Mouse (Mus musculus) midbrain, embryonic 14.5 days (tissue): Measurements from ENCODE around the gene Crybg3. TPM values are rescaled to one million over a fixed set of nuclear protein-coding genes. Genes with fewer than 3 reads are reported as not detected.

ENCODE experiments used
- ATAC-seq: fragments of 200-750 bp; cut with Nextera tagmentation; 2 replicates; pipeline ENCODE4 v1.8.0; 2017; ENCODE audit warnings: moderate number of reproducible peaks, moderate library complexity; ENCODE audit not compliant: low FRiP score, low TSS enrichment
- DNase-seq: peaks from one replicate; pipeline ENCODE4 v3.0.0-alpha.2; 2015
- H3K27ac ChIP-seq: fragments of 300-500 bp; sonication (generic); replicated peaks from 2 replicates; pipeline ENCODE4 v1.5.1; 2014; ENCODE audit warnings: mild to moderate bottlenecking, low read depth, low read length, moderate library complexity
- H3K27me3 ChIP-seq: fragments of 300-500 bp; sonication (generic); 2 replicates; pipeline ENCODE4 v1.6.1; 2014; ENCODE audit warnings: low read length, control low read depth, mixed read lengths; ENCODE audit not compliant: control insufficient read depth, insufficient read depth
- H3K36me3 ChIP-seq: fragments of 300-500 bp; sonication (generic); 2 replicates; pipeline ENCODE4 v1.6.1; 2014; ENCODE audit warnings: low read length, control low read depth; ENCODE audit not compliant: control insufficient read depth, insufficient read depth
- H3K4me1 ChIP-seq: fragments of 300-500 bp; sonication (generic); 2 replicates; pipeline ENCODE4 v1.6.1; 2014; ENCODE audit warnings: mild to moderate bottlenecking, antibody characterized with exemption, low read length, control low read depth; ENCODE audit not compliant: control insufficient read depth, insufficient read depth
- H3K4me2 ChIP-seq: fragments of 300-500 bp; sonication (generic); 2 replicates; pipeline ENCODE4 v1.6.1; 2014; ENCODE audit warnings: mild to moderate bottlenecking, low read length, moderate library complexity
- H3K4me3 ChIP-seq: fragments of 300-500 bp; sonication (generic); replicated peaks from 2 replicates; pipeline ENCODE4 v1.5.1; 2014; ENCODE audit warnings: low read depth, low read length
- H3K9ac ChIP-seq: fragments of 300-500 bp; sonication (generic); replicated peaks from 2 replicates; pipeline ENCODE4 v1.6.1; 2014; ENCODE audit warnings: mild to moderate bottlenecking, low read length, moderate library complexity
- H3K9me3 ChIP-seq: fragments of 300-500 bp; sonication (generic); 2 replicates; pipeline ENCODE4 v1.6.1; 2016; ENCODE audit warnings: low read length, control low read depth, mixed read lengths; ENCODE audit not compliant: control insufficient read depth
- WGBS: fragments of 180-500 bp; shearing (Covaris S2); extraction: QIAGEN DNeasy Blood & Tissue Kit; methylation state at CpG from one replicate; pipeline ENCODE4 v1.1.7; 2014; 5-methylcytosine and 5-hydroxymethylcytosine counted together
- polyA plus RNA-seq: library from polyadenylated mRNA; unstranded; fragments of >200 nt; fragmentation: Nextera tagmentation; extraction: Ambion mirVana; gene quantifications from 2 replicates; pipeline ENCODE4 v1.2.1, GENCODE M21; 2014

The Crybg3 gene
- polyA plus RNA-seq, 1 experiment from 2014 or later, result 3.1 TPM

DNA sequence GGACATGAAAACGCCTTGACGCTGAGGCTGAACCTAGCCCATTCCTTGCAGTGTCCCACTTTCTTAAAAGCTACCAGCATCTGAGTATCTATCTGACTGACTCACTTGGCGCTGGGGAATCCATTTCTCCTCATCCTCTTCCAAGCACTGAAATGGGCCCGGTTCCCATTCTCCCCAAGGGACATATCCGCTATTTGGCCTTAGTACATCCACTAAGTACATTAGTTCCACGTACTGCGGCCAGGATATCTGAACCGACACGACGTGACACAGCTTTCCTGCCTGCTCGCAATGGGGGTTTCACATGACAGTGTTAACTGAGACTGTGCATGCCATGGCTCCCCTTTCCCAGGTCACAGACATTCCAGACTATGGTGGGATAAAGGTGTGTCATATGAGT lies 66.4 kb downstream of the Crybg3 start:
- 85% methylated on average over 11 of the region's 11 CpGs for WGBS

DNA sequence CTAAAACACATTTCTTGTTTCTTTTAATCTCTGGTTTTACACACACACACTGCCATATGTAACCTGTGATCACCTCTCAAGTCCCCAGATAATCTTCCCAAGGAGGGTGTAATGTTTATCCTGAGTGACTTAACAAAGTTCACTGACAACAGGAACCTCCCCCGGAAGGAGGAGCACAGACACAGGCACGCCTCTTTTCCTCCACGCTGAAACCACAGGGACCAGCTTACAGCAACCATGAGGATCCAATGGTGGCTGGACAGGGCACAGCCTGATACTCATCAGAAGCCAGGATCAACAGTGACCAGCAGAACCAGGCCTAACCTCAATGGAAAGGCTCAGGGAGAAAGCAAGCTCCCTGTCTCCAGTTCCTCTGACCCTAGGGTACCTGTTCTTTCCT lies 68.2 kb downstream of the Crybg3 start:
- no peaks in the 10 kb centered on the region for H3K27me3 ChIP-seq
- DNase-seq (no peak), ATAC-seq (no peak)
- H3K36me3 ChIP-seq, result no peaks in the 10 kb centered on the region
- no peaks in the 10 kb centered on the region for H3K4me1 ChIP-seq
- WGBS, result 50% methylated on average over 3 of the region's 3 CpGs
- H3K9me3 ChIP-seq, result no peaks in the 10 kb centered on the region
- H3K27ac ChIP-seq, result no peak overlapping the region
- H3K4me2 ChIP-seq, result no peak overlapping the region
- no peak overlapping the region for H3K9ac ChIP-seq
- H3K4me3 ChIP-seq, result no peak overlapping the region

More for the DNA sequence above, 66.4 kb downstream of the Crybg3 start:
- Histone ChIP-seq H3K4me1 (no peaks in the 10 kb centered on the region), H3K9me3 (no peaks in the 10 kb centered on the region), H3K36me3 (no peaks in the 10 kb centered on the region), H3K4me2 (no peak overlapping the region), H3K27ac (no peak overlapping the region), H3K9ac (no peak overlapping the region), H3K4me3 (no peak overlapping the region), H3K27me3 (no peaks in the 10 kb centered on the region)
- DNase-seq (no peak), ATAC-seq (no peak)

DNA sequence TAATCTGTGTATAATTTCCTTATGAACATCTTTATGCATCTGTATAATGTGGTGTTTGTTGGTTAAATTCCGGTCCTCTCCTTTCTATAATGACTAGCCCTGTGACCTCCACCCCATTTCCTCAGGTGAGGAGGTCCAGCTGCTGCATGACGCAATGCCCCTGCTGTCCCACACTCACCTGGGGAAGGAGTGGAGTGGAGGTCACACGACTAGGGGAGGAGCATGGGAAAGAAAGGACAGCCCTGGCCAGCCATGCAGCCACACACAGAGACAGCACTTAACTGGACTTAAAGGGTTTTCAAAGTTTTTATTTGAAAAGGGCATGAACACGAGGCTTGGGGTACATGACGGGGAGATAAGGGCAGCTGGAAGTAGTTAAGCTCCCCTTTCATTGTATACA lies 69.5 kb downstream of the Crybg3 start:
- no peaks in the 10 kb centered on the region for H3K36me3 ChIP-seq
- no peaks in the 10 kb centered on the region for H3K9me3 ChIP-seq
- 90% methylated on average over 5 of the region's 5 CpGs for WGBS
- ATAC-seq, result no peak
- H3K4me1 ChIP-seq, result no peaks in the 10 kb centered on the region
- DNase-seq, result no peak
- H3K9ac ChIP-seq, result no peak overlapping the region
- no peak overlapping the region for H3K27ac ChIP-seq
- no peak overlapping the region for H3K4me3 ChIP-seq
- H3K27me3 ChIP-seq, result no peaks in the 10 kb centered on the region
- H3K4me2 ChIP-seq, result no peak overlapping the region

DNA sequence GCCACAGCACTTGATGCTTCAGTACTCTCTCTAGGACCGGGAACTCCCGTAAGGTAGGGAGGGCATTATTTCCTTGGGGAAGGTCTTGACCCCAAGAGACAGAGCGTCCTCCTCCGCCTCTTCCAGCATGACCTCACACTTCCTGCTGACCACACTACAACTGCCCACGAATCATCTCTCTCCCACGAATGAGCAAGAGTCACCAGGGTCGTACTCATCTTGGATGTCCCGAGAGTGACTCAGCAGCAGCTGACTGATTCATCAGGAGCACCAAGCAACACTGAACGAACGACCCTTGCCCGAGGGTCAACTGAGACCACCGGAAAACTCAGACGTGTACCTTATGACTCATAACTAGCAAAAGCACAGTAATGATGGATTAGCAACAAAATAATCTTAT lies 71.2 kb downstream of the Crybg3 start:
- ATAC-seq, result no peak
- DNase-seq, result no peak

DNA sequence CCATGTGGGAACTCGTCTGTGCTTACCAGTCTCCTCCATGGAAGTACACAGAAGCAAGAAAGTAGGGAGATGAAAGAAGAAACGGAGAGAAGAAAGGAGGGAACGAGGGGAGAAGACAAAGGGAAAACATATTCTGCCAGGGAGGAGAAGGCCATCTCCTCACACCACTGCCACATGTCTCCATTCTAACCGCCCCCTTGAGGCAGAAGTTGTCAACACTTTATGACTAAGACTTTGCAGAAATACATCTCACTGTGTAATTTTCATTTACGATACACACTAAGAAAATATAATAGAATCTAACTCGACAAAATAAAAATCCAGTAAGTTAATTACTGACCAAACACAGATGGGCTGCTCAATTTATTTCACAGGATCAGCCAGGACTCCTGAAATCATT lies 73.8 kb downstream of the Crybg3 start:
- DNase-seq, result no peak
- Histone ChIP-seq H3K4me3 (no peak overlapping the region), H3K9me3 (no peaks in the 10 kb centered on the region), H3K4me1 (no peaks in the 10 kb centered on the region), H3K27me3 (no peaks in the 10 kb centered on the region), H3K9ac (no peak overlapping the region), H3K36me3 (no peaks in the 10 kb centered on the region), H3K27ac (no peak overlapping the region), H3K4me2 (no peak overlapping the region)
- WGBS, result 87% methylated on average over 6 of the region's 6 CpGs
- ATAC-seq, result no peak

More for the DNA sequence above, 71.2 kb downstream of the Crybg3 start:
- Histone ChIP-seq H3K27ac (no peak overlapping the region), H3K4me3 (no peak overlapping the region), H3K9ac (no peak overlapping the region), H3K36me3 (no peaks in the 10 kb centered on the region), H3K4me2 (no peak overlapping the region), H3K9me3 (no peaks in the 10 kb centered on the region), H3K27me3 (no peaks in the 10 kb centered on the region), H3K4me1 (no peaks in the 10 kb centered on the region)
- WGBS, result 95% methylated on average over 13 of the region's 13 CpGs

DNA sequence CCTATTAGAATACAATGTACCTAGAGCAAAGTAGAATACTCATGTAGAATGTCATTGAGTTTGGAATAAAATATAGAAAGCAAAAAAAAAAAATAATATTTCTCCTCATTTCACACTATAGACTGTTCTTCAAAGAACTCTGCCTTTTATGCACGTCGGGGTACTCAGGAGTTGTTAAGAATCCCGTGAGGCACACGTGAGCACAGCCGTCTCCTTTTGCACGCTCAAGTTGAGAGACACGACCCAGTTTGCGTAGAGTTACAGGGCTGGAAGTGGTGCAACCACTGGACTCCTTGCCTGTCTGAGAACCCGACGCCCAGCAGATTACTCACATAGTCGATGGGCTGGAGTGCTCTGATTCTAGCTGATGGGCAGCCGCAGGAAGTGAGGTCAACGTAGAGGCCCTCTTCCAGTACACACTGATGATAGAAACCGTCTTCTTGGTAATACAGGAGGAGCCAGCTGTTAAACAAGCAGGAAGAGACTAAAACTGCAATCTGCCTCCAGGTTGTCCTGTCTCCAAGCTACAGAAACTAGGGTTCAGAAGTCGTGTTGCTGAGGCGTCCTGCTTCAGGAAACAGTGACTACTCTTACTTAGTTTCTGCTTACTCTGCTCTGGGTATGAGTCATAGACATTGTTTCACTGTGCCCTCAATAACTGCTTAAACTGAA lies 78.9 kb downstream of the Crybg3 start:
- Histone ChIP-seq H3K27me3 (no peaks in the 10 kb centered on the region), H3K9me3 (no peaks in the 10 kb centered on the region), H3K4me2 (no peak overlapping the region), H3K4me3 (no peak overlapping the region), H3K4me1 (no peaks in the 10 kb centered on the region), H3K36me3 (no peaks in the 10 kb centered on the region), H3K27ac (no peak overlapping the region), H3K9ac (no peak overlapping the region)
- DNase-seq, result no peak
- 96% methylated on average over 16 of the region's 16 CpGs for WGBS
- no peak for ATAC-seq

DNA sequence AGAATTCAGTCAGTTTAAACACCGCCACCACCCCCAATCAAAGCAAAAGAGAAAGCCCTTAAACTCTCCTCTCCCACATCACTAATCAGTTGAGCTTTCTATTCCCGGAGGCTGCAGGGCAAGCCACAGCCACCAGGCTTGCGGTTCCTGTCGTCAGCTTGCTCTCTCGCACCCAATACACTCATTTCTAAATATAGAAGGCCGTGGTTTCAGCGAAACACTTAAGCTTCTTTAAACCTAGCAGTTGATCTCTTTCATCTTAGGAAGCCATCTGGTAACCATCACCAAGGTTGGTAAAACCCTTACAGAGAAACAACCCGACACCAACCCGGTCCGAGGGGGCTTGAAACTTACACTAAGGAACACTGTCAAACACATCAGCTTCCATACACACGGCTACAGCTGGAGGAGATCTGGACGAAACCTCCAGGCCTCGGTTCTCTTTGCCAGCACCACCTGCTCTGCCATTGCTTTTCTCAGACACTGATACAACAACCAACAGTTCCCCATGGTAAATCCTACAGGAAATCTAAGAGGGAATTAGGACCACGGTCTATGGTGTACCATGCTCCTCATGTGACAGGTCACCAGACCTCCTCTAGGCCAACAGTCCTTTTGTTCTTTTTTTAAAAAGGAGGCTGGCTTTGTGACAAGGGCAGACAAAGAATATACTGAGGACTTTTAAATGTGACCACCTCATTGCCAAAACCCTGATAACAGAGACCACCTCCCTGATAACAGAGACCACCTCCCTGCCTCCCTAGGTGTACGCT lies 83.1 kb downstream of the Crybg3 start:
- no peak for DNase-seq
- no peak for ATAC-seq
- no peak overlapping the region for H3K27ac ChIP-seq
- H3K36me3 ChIP-seq, result no peaks in the 10 kb centered on the region
- no peaks in the 10 kb centered on the region for H3K4me1 ChIP-seq
- H3K4me2 ChIP-seq, result no peak overlapping the region
- WGBS, result 89% methylated on average over 15 of the region's 15 CpGs
- no peak overlapping the region for H3K9ac ChIP-seq
- no peak overlapping the region for H3K4me3 ChIP-seq
- no peaks in the 10 kb centered on the region for H3K27me3 ChIP-seq
- H3K9me3 ChIP-seq, result no peaks in the 10 kb centered on the region

DNA sequence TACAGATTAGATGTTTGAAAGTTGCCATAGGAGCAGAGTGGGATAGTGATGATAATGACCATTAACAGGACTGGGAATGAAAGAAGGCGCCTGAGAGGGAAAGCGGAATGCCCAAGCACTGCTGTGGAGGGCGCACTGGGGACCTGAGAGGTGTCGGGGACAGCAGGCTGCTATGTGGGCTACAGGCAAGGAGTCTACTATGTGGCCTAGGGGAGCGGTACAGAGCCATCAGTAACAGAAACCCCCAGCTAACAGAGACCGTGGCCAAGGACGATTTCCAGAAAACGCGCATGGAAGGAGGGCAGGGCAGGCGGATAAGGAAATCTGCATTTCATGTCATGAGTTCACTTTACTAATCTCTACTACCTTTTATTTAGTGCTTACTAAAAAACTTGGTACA lies 83.8 kb downstream of the Crybg3 start:
- H3K27me3 ChIP-seq, result no peaks in the 10 kb centered on the region
- no peak overlapping the region for H3K4me2 ChIP-seq
- WGBS, result 95% methylated on average over 10 of the region's 10 CpGs
- no peak for DNase-seq
- no peaks in the 10 kb centered on the region for H3K4me1 ChIP-seq
- no peaks in the 10 kb centered on the region for H3K9me3 ChIP-seq
- no peak overlapping the region for H3K9ac ChIP-seq
- no peak overlapping the region for H3K27ac ChIP-seq
- no peak for ATAC-seq
- no peak overlapping the region for H3K4me3 ChIP-seq
- no peaks in the 10 kb centered on the region for H3K36me3 ChIP-seq

DNA sequence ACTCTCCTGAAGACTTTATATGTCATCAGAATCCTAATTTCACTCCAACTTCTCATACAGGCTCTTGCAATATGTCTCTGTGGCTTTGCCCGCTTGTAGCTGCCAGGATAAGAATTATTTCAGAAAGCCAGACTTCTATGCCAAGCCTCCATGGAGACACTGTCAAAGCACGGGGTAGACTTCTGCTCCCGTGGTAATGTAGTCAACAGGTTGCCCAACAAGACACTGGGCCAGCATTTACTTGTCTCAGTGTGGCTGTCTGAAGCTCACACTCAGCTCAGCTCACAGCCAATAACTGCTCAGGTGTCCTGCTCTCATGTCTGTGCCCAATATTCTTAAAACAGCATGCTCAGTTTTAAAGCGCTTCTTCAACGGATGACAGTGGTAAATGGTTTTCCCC lies 85.6 kb downstream of the Crybg3 start:
- ATAC-seq (no peak), DNase-seq (no peak)
- Histone ChIP-seq H3K4me1 (no peaks in the 10 kb centered on the region), H3K27me3 (no peaks in the 10 kb centered on the region), H3K4me3 (no peak overlapping the region), H3K9me3 (no peaks in the 10 kb centered on the region), H3K27ac (no peak overlapping the region), H3K9ac (no peak overlapping the region), H3K36me3 (no peaks in the 10 kb centered on the region), H3K4me2 (no peak overlapping the region)
- 93% methylated on average over 5 of the region's 5 CpGs for whole genome bisulfite sequencing
